ENCODE assay signal across 12 mouse cellular contexts in the genomic region with DNA sequence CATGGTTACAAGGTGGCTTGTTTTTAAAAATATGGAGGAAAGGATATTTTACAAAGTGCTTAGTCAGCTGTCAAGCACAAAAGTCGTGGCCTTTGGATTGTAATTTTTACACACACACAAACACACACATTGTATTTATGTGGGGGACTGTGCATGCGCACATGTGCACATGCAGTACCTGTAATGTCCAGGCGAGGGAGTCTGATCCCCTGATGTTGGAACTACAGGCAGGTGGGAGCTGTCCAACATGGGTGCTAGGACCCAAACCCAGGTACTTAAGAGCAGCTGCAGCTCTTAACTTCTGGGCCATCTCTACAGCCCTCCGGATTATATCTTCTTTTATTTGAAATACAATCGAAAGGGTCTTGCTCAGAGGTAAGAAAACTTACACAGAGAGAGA.
DNase-seq lines count a peak whose midpoint lies in the region; ATAC-seq and TF ChIP-seq lines count a peak whose summit lies in the region.
"Had no signal": no experiment of that assay in that cellular context is flagged by ENCODE, and none has a peak within 500 bp of the region (broad histone marks: within the 10 kb centered on the region; RNA-seq: fewer than 3 reads in every experiment).

No protein-coding gene starts in this region.

- H3K4me3 ChIP-seq in kidney, embryonic 14.5 days (ENCODE audit: low read length), result no peak overlapping the region
- H3K4me3 ChIP-seq in G1E (ENCODE audit: low read depth, low read length), result no peak overlapping the region
- H3K4me3 ChIP-seq: embryonic facial prominence, embryonic 15.5 days; limb, embryonic 13.5 days had no signal

- H3K9me3 ChIP-seq in kidney, embryonic 14.5 days (ENCODE audit: control insufficient read depth, low read length), result peaks cover 5% of the 10 kb centered on the region; the same call in 1 of the 2 replicates
- peaks cover 86% of the 10 kb centered on the region for H3K9me3 ChIP-seq in G1E (replicated peaks)
- H3K9me3 ChIP-seq: embryonic facial prominence, embryonic 15.5 days; limb, embryonic 13.5 days had no signal

- DNase-seq in CD4-positive, CD25-positive, alpha-beta regulatory T cell, adult 2 months (ENCODE audit: low read depth, low spot score), result peak; percentile 68
- DNase-seq in kidney, postnatal 10 days, result peak; percentile 24
- no peak for DNase-seq in G1E (ENCODE audit: low spot score)
- peak; percentile 59 for DNase-seq in naive thymus-derived CD4-positive, alpha-beta T cell, adult 2 months (ENCODE audit: low read depth)
- no peak for DNase-seq in neural tube, embryonic 10.5 days (ENCODE audit: extremely low spot score, low spot score)
- DNase-seq in adrenal gland, adult 2 months, result no peak
- DNase-seq: right cerebral cortex, postnatal 4 days had no signal

- no peaks in the 10 kb centered on the region for H3K27me3 ChIP-seq in kidney, embryonic 14.5 days (ENCODE audit: control insufficient read depth, insufficient read depth, low read length)
- H3K27me3 ChIP-seq in G1E (ENCODE audit: insufficient read depth, low read length), result no peaks in the 10 kb centered on the region
- H3K27me3 ChIP-seq: embryonic facial prominence, embryonic 15.5 days; limb, embryonic 13.5 days had no signal

- WGBS in kidney, embryonic 14.5 days, result 67% methylated on average over 5 of the region's 5 CpGs

- H3K36me3 ChIP-seq in kidney, embryonic 14.5 days (ENCODE audit: control insufficient read depth, insufficient read depth, low read length), result no peaks in the 10 kb centered on the region
- no peaks in the 10 kb centered on the region for H3K36me3 ChIP-seq in G1E (replicated peaks)
- H3K36me3 ChIP-seq: embryonic facial prominence, embryonic 15.5 days; limb, embryonic 13.5 days had no signal

- H3K4me1 ChIP-seq in kidney, embryonic 14.5 days (ENCODE audit: control insufficient read depth, insufficient read depth, low read length), result no peaks in the 10 kb centered on the region
- H3K4me1 ChIP-seq in G1E (ENCODE audit: insufficient read depth, low read depth, low read length), result no peaks in the 10 kb centered on the region
- H3K4me1 ChIP-seq: embryonic facial prominence, embryonic 15.5 days; limb, embryonic 13.5 days had no signal

- H3K4me2 ChIP-seq in kidney, embryonic 14.5 days (replicated peaks; ENCODE audit: low read depth, low read length), result no peak overlapping the region
- H3K4me2 ChIP-seq: embryonic facial prominence, embryonic 15.5 days; limb, embryonic 13.5 days had no signal

- ATAC-seq in CD4-positive, CD25-positive, alpha-beta regulatory T cell, adult 4 months, result no peak
- no peak for ATAC-seq in kidney, embryonic 14.5 days (ENCODE audit: low FRiP score, low TSS enrichment)
- no peak for ATAC-seq in G1E (ENCODE audit: extremely low read depth, insufficient number of reproducible peaks, low FRiP score, poor library complexity, severe bottlenecking)
- ATAC-seq: inflammation-experienced regulatory T-cells, adult 6 months had no signal

- peak; percentile 35; the same call in 1 of the 2 replicates for TF ChIP-seq CTCF in G1E (IDR thresholded peaks at IDR 0.05; ENCODE audit: low read depth, low read length)

- no peak overlapping the region for H3K9ac ChIP-seq in kidney, embryonic 14.5 days (ENCODE audit: low read depth, low read length)
- H3K9ac ChIP-seq: embryonic facial prominence, embryonic 15.5 days; limb, embryonic 13.5 days had no signal

- no peak overlapping the region for H3K27ac ChIP-seq in kidney, embryonic 14.5 days (ENCODE audit: low read depth, low read length)
- H3K27ac ChIP-seq: embryonic facial prominence, embryonic 15.5 days; limb, embryonic 13.5 days had no signal

Comparison
In these comparisons a context has a peak if more than half of its experiments do, and no peak if none do; other contexts are left out.
1. DNase-seq: peak in CD4-positive, CD25-positive, alpha-beta regulatory T cell, adult 2 months (single experiment), kidney, postnatal 10 days (single experiment) and naive thymus-derived CD4-positive, alpha-beta T cell, adult 2 months (single experiment); none in G1E (single experiment), neural tube, embryonic 10.5 days (single experiment) and adrenal gland, adult 2 months (single experiment).